Mouse (Mus musculus) gastrocnemius, postnatal 36 days (tissue): Measurements from ENCODE around the gene Mrpl44. TPM values are rescaled to one million over a fixed set of nuclear protein-coding genes. Genes with fewer than 3 reads are reported as not detected.

Source experiments
- DNase-seq, 2 experiments: peaks; one replicate each; pipeline ENCODE4 v3.0.0; 2022
- intact Hi-C: fragments of 180-260 bp; cut with DNase I; formaldehyde crosslinking; loops from one replicate; pipeline ENCODE4 v1.15.1; 2025
- total RNA-seq, 2 experiments: library from RNA; stranded (reverse); gene quantifications; 2 replicates each; pipeline ENCODE4 v1.2.3; 2021

Mrpl44 gene
- total RNA-seq, 2 experiments from 2014 or later = 30.3 to 32.3 TPM

DNA sequence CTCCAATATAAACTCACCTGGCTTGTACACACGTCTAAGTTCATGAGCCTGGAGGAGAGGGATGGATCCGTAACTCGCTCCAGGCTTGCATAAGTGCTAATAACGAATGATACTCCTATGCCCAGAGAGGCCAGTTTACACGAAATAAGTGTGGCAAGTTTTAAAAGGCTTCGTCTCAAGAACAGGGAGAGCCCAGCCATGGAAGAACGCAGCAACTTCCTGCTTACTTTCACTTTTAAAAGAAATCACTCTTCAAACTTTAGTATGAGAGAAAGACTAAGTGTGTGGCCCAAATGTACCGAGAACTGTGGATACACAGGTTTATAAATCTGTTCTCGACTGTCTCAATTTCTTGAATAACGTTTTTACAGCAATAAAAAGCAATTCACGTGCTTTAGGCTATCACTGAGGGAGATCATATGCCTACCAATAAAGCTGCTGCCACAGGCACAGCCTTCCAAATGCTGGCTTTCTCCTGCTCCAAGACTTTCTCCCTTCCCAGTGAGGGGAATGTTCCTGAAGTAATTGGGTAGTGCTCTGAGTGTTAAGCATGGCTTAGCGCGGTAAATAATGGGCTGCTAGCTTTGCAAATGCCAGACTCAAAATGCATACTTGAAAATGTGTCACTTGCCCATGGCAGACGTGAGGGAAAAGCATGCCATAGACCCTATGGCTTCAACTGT lies 48.3 kb downstream of the Mrpl44 start:
- no peak for DNase-seq
- intact Hi-C loops = no loop called here

Other genes starting within 250 kb of the Mrpl44 start
- gene Ap1s3, start 104.0 kb upstream of the Mrpl44 start, total RNA-seq = not detected
- 10 to 100 TPM; 11.4 to 11.5 TPM for gene Wdfy1, start 125 bp downstream of the Mrpl44 start, total RNA-seq
- 10 to 100 TPM; 72.4 to 78.0 TPM for gene Serpine2, start 85.2 kb downstream of the Mrpl44 start, total RNA-seq